Mouse (Mus musculus): Measurements from ENCODE around the gene Hoxc5.

Hoxc5 gene

GRCm38 (mm10) chr15:102945185-102946077, 21.8 kb upstream of the Hoxc5 start:
- DNase-seq (ENCODE audit: low read depth in 2 of 2, low spot score in 2 of 2): no peak

- DNase-seq (ENCODE audit: low read depth in 2 of 2, low spot score in 2 of 2): no peak
Observed at GRCm38 (mm10) chr15:102947276-102947675, 20.0 kb upstream of the Hoxc5 start.

- no peak for DNase-seq (ENCODE audit: low read depth in 2 of 2, low spot score in 2 of 2)
Observed at GRCm38 (mm10) chr15:102948842-102949241, 18.4 kb upstream of the Hoxc5 start.

- DNase-seq (ENCODE audit: low read depth in 2 of 2, low spot score in 2 of 2): no peak
Observed at GRCm38 (mm10) chr15:102949696-102950095, 17.5 kb upstream of the Hoxc5 start.

- DNase-seq (ENCODE audit: low read depth in 2 of 2, low spot score in 2 of 2): no peak
Observed at GRCm38 (mm10) chr15:102950877-102951276, 16.4 kb upstream of the Hoxc5 start.

GRCm38 (mm10) chr15:102953561-102953960, 13.7 kb upstream of the Hoxc5 start:
- no peak for DNase-seq (ENCODE audit: low read depth in 2 of 2, low spot score in 2 of 2)

GRCm38 (mm10) chr15:102954192-102955006, 12.8 kb upstream of the Hoxc5 start, which contains the start of gene Hoxc11:
Gene Hoxc11, plus strand, starts transcription at chr15:102954427.
- DNase-seq (ENCODE audit: low read depth in 2 of 2, low spot score in 2 of 2): no peak

GRCm38 (mm10) chr15:102955007-102955382, 12.2 kb upstream of the Hoxc5 start:
- no peak for DNase-seq (ENCODE audit: low read depth in 2 of 2, low spot score in 2 of 2)

GRCm38 (mm10) chr15:102955833-102956640, 11.2 kb upstream of the Hoxc5 start:
- no peak for DNase-seq (ENCODE audit: low read depth in 2 of 2, low spot score in 2 of 2)

- DNase-seq (ENCODE audit: low read depth in 2 of 2, low spot score in 2 of 2): no peak
Observed at GRCm38 (mm10) chr15:102956906-102957305, 10.3 kb upstream of the Hoxc5 start.

- DNase-seq (ENCODE audit: low read depth in 2 of 2, low spot score in 2 of 2): no peak
Observed at GRCm38 (mm10) chr15:102959663-102960191, 7.5 kb upstream of the Hoxc5 start.

GRCm38 (mm10) chr15:102961728-102962127, 5.5 kb upstream of the Hoxc5 start:
- no peak for DNase-seq (ENCODE audit: low read depth in 2 of 2, low spot score in 2 of 2)

- DNase-seq (ENCODE audit: low read depth in 2 of 2, low spot score in 2 of 2): no peak
Observed at GRCm38 (mm10) chr15:102962492-102962891, 4.8 kb upstream of the Hoxc5 start.

- no peak for DNase-seq (ENCODE audit: low read depth in 2 of 2, low spot score in 2 of 2)
Observed at GRCm38 (mm10) chr15:102963259-102963658, 4.0 kb upstream of the Hoxc5 start.

GRCm38 (mm10) chr15:102963671-102964640, 3.3 kb upstream of the Hoxc5 start:
- no peak for DNase-seq (ENCODE audit: low read depth in 2 of 2, low spot score in 2 of 2)

GRCm38 (mm10) chr15:102965003-102965891, 2.0 kb upstream of the Hoxc5 start:
- no peak for DNase-seq (ENCODE audit: low read depth in 2 of 2, low spot score in 2 of 2)

- DNase-seq (ENCODE audit: low read depth in 2 of 2, low spot score in 2 of 2): peak; percentile 53 to 71
Observed at GRCm38 (mm10) chr15:102965892-102966775, 1.1 kb upstream of the Hoxc5 start.

All from CD8-positive naive resting alpha-beta T cell, adult 2 months (primary cell).